Mouse (Mus musculus) liver, embryonic 16.5 days (tissue): ENCODE results near the gene Wnt11. TPM values are rescaled to one million over a fixed set of nuclear protein-coding genes. Genes with fewer than 3 reads are reported as not detected.

Experiments used
- ATAC-seq: fragments of 200-750 bp; cut with Nextera tagmentation; 2 replicates; pipeline ENCODE4 v1.8.0; 2017; ENCODE audit warnings: low read depth, mild to moderate bottlenecking, moderate number of reproducible peaks, moderate library complexity
- H3K27ac ChIP-seq: fragments of 300-500 bp; sonication (generic); 2 replicates; pipeline ENCODE4 v1.5.1; 2014; ENCODE audit warnings: mild to moderate bottlenecking, low read length
- H3K27me3 ChIP-seq: fragments of 300-500 bp; sonication (generic); 2 replicates; pipeline ENCODE4 v1.6.1; 2014; ENCODE audit warnings: low read depth, low read length, mixed read lengths; ENCODE audit not compliant: control insufficient read depth, insufficient read depth
- H3K36me3 ChIP-seq: fragments of 300-500 bp; sonication (generic); 2 replicates; pipeline ENCODE4 v1.6.1; 2014; ENCODE audit warnings: mild to moderate bottlenecking; ENCODE audit not compliant: control insufficient read depth, insufficient read depth
- H3K4me1 ChIP-seq: fragments of 300-500 bp; sonication (generic); 2 replicates; pipeline ENCODE4 v1.6.1; 2014; ENCODE audit warnings: low read depth, low read length, mixed read lengths; ENCODE audit not compliant: control insufficient read depth
- H3K4me2 ChIP-seq: fragments of 300-500 bp; sonication (generic); 2 replicates; pipeline ENCODE4 v1.6.1; 2014; ENCODE audit warnings: low read depth, low read length, mixed read lengths
- H3K4me3 ChIP-seq: fragments of 300-500 bp; sonication (generic); 2 replicates; pipeline ENCODE4 v1.5.1; 2014; ENCODE audit warnings: low read depth, mild to moderate bottlenecking, low read length
- H3K9ac ChIP-seq: fragments of 300-500 bp; sonication (generic); 2 replicates; pipeline ENCODE4 v1.6.1; 2014; ENCODE audit warnings: low read depth, low read length
- H3K9me3 ChIP-seq: fragments of 300-500 bp; sonication (generic); replicated peaks from 2 replicates; pipeline ENCODE4 v1.6.1; 2016; ENCODE audit warnings: low read length; ENCODE audit not compliant: control insufficient read depth
- WGBS: fragments of 180-500 bp; shearing (Covaris S2); extraction: QIAGEN DNeasy Blood & Tissue Kit; methylation state at CpG from one replicate; pipeline ENCODE4 v1.1.7; 2014; ENCODE audit not compliant: insufficient replicate concordance; 5-methylcytosine and 5-hydroxymethylcytosine counted together
- polyA plus RNA-seq: library from polyadenylated mRNA; unstranded; fragments of >200 nt; fragmentation: Nextera tagmentation; extraction: Ambion mirVana; gene quantifications from 2 replicates; pipeline ENCODE4 v1.2.1, GENCODE M21; 2015

Gene Wnt11
- polyA plus RNA-seq, 1 experiment from 2014 or later: 0.25 TPM

GRCm38 (mm10) chr7:98867053-98867793 lies 32.3 kb downstream of the Wnt11 start:
- Histone ChIP-seq H3K36me3 (no peaks in the 10 kb centered on the region), H3K4me2 (no peak overlapping the region), H3K27me3 (no peaks in the 10 kb centered on the region), H3K9me3 (no peaks in the 10 kb centered on the region), H3K27ac (no peak overlapping the region), H3K4me3 (no peak overlapping the region), H3K9ac (no peak overlapping the region), H3K4me1 (no peaks in the 10 kb centered on the region)
- WGBS: 29% methylated on average over 12 of the region's 12 CpGs
- ATAC-seq: no peak

GRCm38 (mm10) chr7:98867794-98868150 lies 32.9 kb downstream of the Wnt11 start:
- no peaks in the 10 kb centered on the region for H3K36me3 ChIP-seq
- no peak overlapping the region for H3K9ac ChIP-seq
- no peak for ATAC-seq
- no peaks in the 10 kb centered on the region for H3K27me3 ChIP-seq
- H3K4me3 ChIP-seq: no peak overlapping the region
- no peak overlapping the region for H3K27ac ChIP-seq
- no peaks in the 10 kb centered on the region for H3K9me3 ChIP-seq
- WGBS: 21% methylated on average over 2 of the region's 2 CpGs
- no peak overlapping the region for H3K4me2 ChIP-seq
- H3K4me1 ChIP-seq: no peaks in the 10 kb centered on the region

GRCm38 (mm10) chr7:98869070-98869469 lies 34.2 kb downstream of the Wnt11 start:
- H3K4me3 ChIP-seq: no peak overlapping the region
- WGBS: 24% methylated on average over 3 of the region's 3 CpGs
- no peaks in the 10 kb centered on the region for H3K27me3 ChIP-seq
- no peaks in the 10 kb centered on the region for H3K36me3 ChIP-seq
- no peak overlapping the region for H3K27ac ChIP-seq
- H3K4me2 ChIP-seq: no peak overlapping the region
- H3K9ac ChIP-seq: no peak overlapping the region
- H3K9me3 ChIP-seq: no peaks in the 10 kb centered on the region
- ATAC-seq: no peak
- H3K4me1 ChIP-seq: no peaks in the 10 kb centered on the region

GRCm38 (mm10) chr7:98870791-98871190 lies 35.9 kb downstream of the Wnt11 start:
- Histone ChIP-seq H3K27me3 (no peaks in the 10 kb centered on the region), H3K4me3 (no peak overlapping the region), H3K9ac (no peak overlapping the region), H3K36me3 (no peaks in the 10 kb centered on the region), H3K4me2 (no peak overlapping the region), H3K9me3 (no peaks in the 10 kb centered on the region), H3K27ac (no peak overlapping the region), H3K4me1 (no peaks in the 10 kb centered on the region)
- 35% methylated on average over 12 of the region's 12 CpGs for WGBS
- ATAC-seq: no peak

GRCm38 (mm10) chr7:98871882-98872281 lies 37.0 kb downstream of the Wnt11 start:
- 61% methylated on average over 12 of the region's 12 CpGs for WGBS
- no peak for ATAC-seq

GRCm38 (mm10) chr7:98873316-98873715 lies 38.4 kb downstream of the Wnt11 start:
- H3K27me3 ChIP-seq: no peaks in the 10 kb centered on the region
- no peak for ATAC-seq
- H3K9ac ChIP-seq: no peak overlapping the region
- no peak overlapping the region for H3K4me2 ChIP-seq
- no peaks in the 10 kb centered on the region for H3K9me3 ChIP-seq
- H3K36me3 ChIP-seq: no peaks in the 10 kb centered on the region
- no peaks in the 10 kb centered on the region for H3K4me1 ChIP-seq
- H3K4me3 ChIP-seq: no peak overlapping the region
- no peak overlapping the region for H3K27ac ChIP-seq
- WGBS: 84% methylated on average over 12 of the region's 12 CpGs

More at GRCm38 (mm10) chr7:98871882-98872281, 37.0 kb downstream of the Wnt11 start:
- no peak overlapping the region for H3K4me2 ChIP-seq
- no peaks in the 10 kb centered on the region for H3K36me3 ChIP-seq
- no peaks in the 10 kb centered on the region for H3K9me3 ChIP-seq
- H3K27ac ChIP-seq: no peak overlapping the region
- no peaks in the 10 kb centered on the region for H3K27me3 ChIP-seq
- no peaks in the 10 kb centered on the region for H3K4me1 ChIP-seq
- H3K9ac ChIP-seq: no peak overlapping the region
- no peak overlapping the region for H3K4me3 ChIP-seq

GRCm38 (mm10) chr7:98874411-98874951 lies 39.6 kb downstream of the Wnt11 start:
- no peak overlapping the region for H3K27ac ChIP-seq
- no peaks in the 10 kb centered on the region for H3K9me3 ChIP-seq
- WGBS: 47% methylated on average over 6 of the region's 6 CpGs
- no peaks in the 10 kb centered on the region for H3K36me3 ChIP-seq
- no peak overlapping the region for H3K9ac ChIP-seq
- no peak overlapping the region for H3K4me2 ChIP-seq
- no peaks in the 10 kb centered on the region for H3K4me1 ChIP-seq
- peak; percentile 65 for ATAC-seq
- H3K27me3 ChIP-seq: no peaks in the 10 kb centered on the region
- H3K4me3 ChIP-seq: no peak overlapping the region

- Histone ChIP-seq H3K4me2 (no peak overlapping the region), H3K27ac (no peak overlapping the region), H3K27me3 (no peaks in the 10 kb centered on the region), H3K4me1 (no peaks in the 10 kb centered on the region), H3K36me3 (no peaks in the 10 kb centered on the region), H3K4me3 (no peak overlapping the region), H3K9ac (no peak overlapping the region), H3K9me3 (no peaks in the 10 kb centered on the region)
- no peak for ATAC-seq
- WGBS: 47% methylated on average over 13 of the region's 13 CpGs
Observed at GRCm38 (mm10) chr7:98875390-98875990, 40.6 kb downstream of the Wnt11 start.

GRCm38 (mm10) chr7:98876119-98876518 lies 41.2 kb downstream of the Wnt11 start:
- Histone ChIP-seq H3K4me2 (no peak overlapping the region), H3K36me3 (no peaks in the 10 kb centered on the region), H3K27ac (no peak overlapping the region), H3K27me3 (no peaks in the 10 kb centered on the region), H3K4me3 (no peak overlapping the region), H3K9ac (no peak overlapping the region), H3K4me1 (no peaks in the 10 kb centered on the region), H3K9me3 (no peaks in the 10 kb centered on the region)
- WGBS: 51% methylated on average over 13 of the region's 13 CpGs
- no peak for ATAC-seq
